9 mouse cellular contexts compared by ENCODE assay signal in the genomic region with DNA sequence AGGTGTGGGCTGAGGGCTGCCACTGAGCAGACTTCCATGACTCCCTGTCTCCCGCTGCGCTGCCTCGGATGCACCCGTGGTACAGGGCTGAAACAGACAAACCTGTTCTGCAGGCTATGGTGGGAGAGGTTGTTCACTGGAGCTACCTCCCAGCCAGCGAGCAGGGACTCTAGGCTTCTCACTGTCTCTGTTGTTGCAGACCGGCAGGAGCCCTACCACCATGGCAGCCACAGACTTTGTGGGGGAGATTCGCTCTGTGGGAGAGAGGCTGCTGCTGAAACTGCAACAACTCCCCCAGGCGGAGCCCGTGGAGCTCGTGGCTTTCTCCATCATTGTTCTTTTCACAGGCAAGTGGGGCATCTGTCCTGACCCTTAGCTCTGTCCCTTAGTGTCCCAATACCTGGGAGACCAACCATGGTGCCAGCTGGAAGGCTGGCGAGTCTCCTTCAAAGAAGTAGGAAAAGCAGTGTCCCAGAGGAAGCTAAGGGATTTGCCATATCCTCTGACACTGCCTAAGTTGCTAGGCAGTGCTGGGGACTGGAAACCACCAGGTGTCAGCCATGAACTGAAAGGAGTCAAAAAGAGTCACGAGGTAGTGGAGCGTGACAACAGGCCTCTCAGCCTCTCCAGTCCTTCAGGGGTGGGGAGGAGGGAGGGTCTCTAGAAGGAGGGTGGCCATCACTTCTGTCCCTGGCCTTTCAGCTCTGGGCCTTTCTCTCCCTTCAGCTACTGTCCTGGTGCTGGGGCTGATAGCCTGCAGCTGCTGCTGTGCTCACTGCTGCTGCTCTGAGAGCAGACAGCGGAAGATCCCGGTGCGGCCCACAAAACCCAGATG. TPM values are rescaled to one million over a fixed set of nuclear protein-coding genes. Genes with fewer than 3 reads are reported as not detected.
A peak's percentile ranks its signal among the peaks of the same experiment; 100 is the strongest.
DNase-seq lines count a peak whose midpoint lies in the region; ATAC-seq lines count a peak whose summit lies in the region.
"Had no signal": no experiment of that assay in that cellular context is flagged by ENCODE, and none has a peak within 500 bp of the region (broad histone marks: within the 10 kb centered on the region; RNA-seq: fewer than 3 reads in every experiment).

No protein-coding gene starts in this region.

- 43% methylated on average over 16 of the region's 16 CpGs for WGBS in heart, embryonic 11.5 days (ENCODE audit: insufficient replicate concordance)
- 62% methylated on average over 16 of the region's 16 CpGs for WGBS in limb, embryonic 15.5 days

- H3K36me3 ChIP-seq in heart, embryonic 11.5 days (ENCODE audit: control insufficient read depth, insufficient read depth, low read length), result peaks cover 4% of the 10 kb centered on the region
- H3K36me3 ChIP-seq in limb, embryonic 15.5 days, result peaks cover 21% of the 10 kb centered on the region; the same call in 1 of the 2 replicates

- H3K9me3 ChIP-seq in heart, embryonic 11.5 days (replicated peaks; ENCODE audit: control insufficient read depth, low read length), result no peaks in the 10 kb centered on the region
- no peaks in the 10 kb centered on the region for H3K9me3 ChIP-seq in limb, embryonic 15.5 days

- no peak for ATAC-seq in heart, embryonic 11.5 days (replicated peaks; ENCODE audit: insufficient number of reproducible peaks, low FRiP score, low TSS enrichment)
- ATAC-seq in limb, embryonic 15.5 days (ENCODE audit: insufficient number of reproducible peaks, low FRiP score, low TSS enrichment, low read depth), result no peak

- no peak overlapping the region for H3K4me3 ChIP-seq in heart, embryonic 11.5 days (ENCODE audit: low read depth, low read length)
- no peak overlapping the region for H3K4me3 ChIP-seq in limb, embryonic 15.5 days

- peak overlapping the region; percentile 95 for H3K27ac ChIP-seq in heart, embryonic 11.5 days (ENCODE audit: low read depth, low read length)
- H3K27ac ChIP-seq in limb, embryonic 15.5 days, result peak overlapping the region; percentile 80

- DNase-seq in heart, adult 8-10 months (ENCODE audit: low spot score), result no peak
- peak; percentile 46 for DNase-seq in thymus, postnatal 14 days
- no peak for DNase-seq in thymus, adult 18-20 months
- peak; percentile 19 for DNase-seq in telencephalon, adult 2 months (ENCODE audit: low read depth, low spot score)
- no peak for DNase-seq in cerebellum, adult 11 months
- no peak for DNase-seq in gastrocnemius, postnatal 10 days

- H3K27me3 ChIP-seq in heart, embryonic 11.5 days (ENCODE audit: control insufficient read depth, insufficient read depth, low read length), result no peaks in the 10 kb centered on the region
- H3K27me3 ChIP-seq in limb, embryonic 15.5 days, result no peaks in the 10 kb centered on the region

- peak overlapping the region; percentile 53 for H3K9ac ChIP-seq in heart, embryonic 11.5 days (ENCODE audit: low read depth, low read length)
- no peak overlapping the region for H3K9ac ChIP-seq in limb, embryonic 15.5 days

- peaks cover 63% of the 10 kb centered on the region for H3K4me1 ChIP-seq in heart, embryonic 11.5 days (ENCODE audit: control insufficient read depth, insufficient read depth, low read length)
- peaks cover 40% of the 10 kb centered on the region for H3K4me1 ChIP-seq in limb, embryonic 15.5 days

- no peak overlapping the region for H3K4me2 ChIP-seq in heart, embryonic 11.5 days
- H3K4me2 ChIP-seq in limb, embryonic 15.5 days, result peak overlapping the region; percentile 3; the same call in 1 of the 2 replicates

RNA-seq across cellular contexts. Expression of a gene that starts 5.4 kb away (rescaled TPM):
- 19.6 and 21.8 TPM in 2 replicates for polyA plus RNA-seq in heart, embryonic 11.5 days (2014; fragmentation: Nextera tagmentation; extraction: Ambion mirVana)
- total RNA-seq in heart, adult 8-10 months (2022), result 10 to 100 TPM; 11.0 to 28.2 (median 14.6) TPM
- polyA plus RNA-seq in limb, embryonic 15.5 days (2015; fragmentation: Nextera tagmentation; extraction: Ambion mirVana), result 19.6 and 27.4 TPM in 2 replicates
- 1 to 10 TPM; 3.6 to 4.1 TPM for total RNA-seq in gastrocnemius, postnatal 10 days (2021)

RNA-seq across cellular contexts. Expression of a gene that starts 6.6 kb away (rescaled TPM):
- 0.46 and 1.2 TPM in 2 replicates for polyA plus RNA-seq in heart, embryonic 11.5 days (2014; fragmentation: Nextera tagmentation; extraction: Ambion mirVana)
- not detected for total RNA-seq in heart, adult 8-10 months (2022)
- 1.0 and 1.7 TPM in 2 replicates for polyA plus RNA-seq in limb, embryonic 15.5 days (2015; fragmentation: Nextera tagmentation; extraction: Ambion mirVana)
- not detected for total RNA-seq in gastrocnemius, postnatal 10 days (2021)
- total RNA-seq: neutrophil, adult 5-6 weeks had no signal

RNA-seq across cellular contexts. Expression of a gene that starts 27.9 kb away (rescaled TPM):
- polyA plus RNA-seq in heart, embryonic 11.5 days (2014; fragmentation: Nextera tagmentation; extraction: Ambion mirVana), result 27.9 and 28.3 TPM in 2 replicates
- total RNA-seq in heart, adult 8-10 months (2022), result 10 to 100 TPM; 14.7 to 21.3 (median 16.2) TPM
- 31.3 and 36.1 TPM in 2 replicates for polyA plus RNA-seq in limb, embryonic 15.5 days (2015; fragmentation: Nextera tagmentation; extraction: Ambion mirVana)
- total RNA-seq in gastrocnemius, postnatal 10 days (2021), result 10 to 100 TPM; 16.6 to 24.5 TPM

RNA-seq across cellular contexts. Expression of a gene that starts 28.1 kb away (rescaled TPM):
- polyA plus RNA-seq in heart, embryonic 11.5 days (2014; fragmentation: Nextera tagmentation; extraction: Ambion mirVana), result 12.3 and 13.0 TPM in 2 replicates
- 10 to 100 TPM in 1 of 4 experiments, 1 to 10 TPM in 3; 6.8 to 14.7 (median 8.2) TPM for total RNA-seq in heart, adult 8-10 months (2022)
- polyA plus RNA-seq in limb, embryonic 15.5 days (2015; fragmentation: Nextera tagmentation; extraction: Ambion mirVana), result 17.0 and 17.6 TPM in 2 replicates
- total RNA-seq in gastrocnemius, postnatal 10 days (2021), result 1 to 10 TPM; 5.4 to 9.1 TPM

RNA-seq across cellular contexts. Expression of a gene that starts 47.0 kb away (rescaled TPM):
- polyA plus RNA-seq in heart, embryonic 11.5 days (2014; fragmentation: Nextera tagmentation; extraction: Ambion mirVana), result 0.06 and 0.39 TPM in 2 replicates
- total RNA-seq in heart, adult 8-10 months (2022), result under 1 TPM in 1 of 4 experiments, not detected in 3; 0.06 TPM
- polyA plus RNA-seq in limb, embryonic 15.5 days (2015; fragmentation: Nextera tagmentation; extraction: Ambion mirVana), result 0.47 TPM in 2 replicates
- not detected for total RNA-seq in gastrocnemius, postnatal 10 days (2021)
- total RNA-seq: neutrophil, adult 5-6 weeks had no signal

Comparison
In these comparisons a context has a peak if more than half of its experiments do, and no peak if none do; other contexts are left out.
1. DNase-seq: peak in thymus, postnatal 14 days (single experiment) and telencephalon, adult 2 months (single experiment); none in heart, adult 8-10 months (single experiment), thymus, adult 18-20 months (0 of 2), cerebellum, adult 11 months (single experiment) and gastrocnemius, postnatal 10 days (single experiment).